In genomic region chr17:48249501-48249900, GRCm38 (mm10) we compare ENCODE assay signal across 21 mouse cellular contexts. TPM values are rescaled to one million over a fixed set of nuclear protein-coding genes. Genes with fewer than 3 reads are reported as not detected.
"Had no signal": no experiment of that assay in that cellular context is flagged by ENCODE, and none has a peak within 500 bp of the region (broad histone marks: within the 10 kb centered on the region; RNA-seq: fewer than 3 reads in every experiment).

No protein-coding gene starts in this region.

- H3K27ac ChIP-seq: limb, embryonic 15.5 days; liver, embryonic 14.5 days; midbrain, embryonic 10.5 days; neural tube, embryonic 13.5 days had no signal

- DNase-seq: kidney, adult 8-10 months; kidney, postnatal 25 days; lung, embryonic 14.5 days; lung, postnatal 10 days; lung, postnatal 4 days; retina, postnatal 1 day; right cerebral cortex, postnatal 4 days; spleen, adult 18-20 months; thymus, postnatal 4 days had no signal

- H3K36me3 ChIP-seq: limb, embryonic 15.5 days; midbrain, embryonic 10.5 days; neural tube, embryonic 13.5 days had no signal

- H3K9me3 ChIP-seq: limb, embryonic 15.5 days; midbrain, embryonic 10.5 days had no signal

- H3K4me1 ChIP-seq: limb, embryonic 15.5 days; neural tube, embryonic 13.5 days had no signal

- H3K4me3 ChIP-seq: limb, embryonic 15.5 days; midbrain, embryonic 10.5 days; neural tube, embryonic 13.5 days had no signal

- H3K27me3 ChIP-seq: limb, embryonic 15.5 days; neural tube, embryonic 13.5 days had no signal

RNA-seq across cellular contexts. Expression of gene Trem3, which starts 1.9 kb away (rescaled TPM):
- total RNA-seq: layer of hippocampus, adult 18-20 months; layer of hippocampus, postnatal 10 days had no signal
- polyA plus RNA-seq: intestine, postnatal 0 days; limb, embryonic 11.5 days; midbrain, embryonic 10.5 days; midbrain, embryonic 16.5 days; stomach, embryonic 14.5 days had no signal

RNA-seq across cellular contexts. Expression of gene Treml4, which starts 14.6 kb away (rescaled TPM):
- total RNA-seq: layer of hippocampus, adult 18-20 months; layer of hippocampus, postnatal 10 days; left cerebral cortex, adult 8-10 months; left cerebral cortex, postnatal 25 days had no signal

RNA-seq across cellular contexts. Expression of gene Trem1, which starts 16.9 kb away (rescaled TPM):
- total RNA-seq: layer of hippocampus, adult 18-20 months; layer of hippocampus, postnatal 10 days; left cerebral cortex, postnatal 25 days had no signal
- polyA plus RNA-seq: lung, embryonic 14.5 days; midbrain, embryonic 10.5 days; midbrain, embryonic 16.5 days; stomach, embryonic 14.5 days had no signal

RNA-seq across cellular contexts. Expression of gene Treml2, which starts 49.8 kb away (rescaled TPM):
- polyA plus RNA-seq: intestine, postnatal 0 days; neural tube, embryonic 13.5 days had no signal
